Mouse (Mus musculus) T-helper 2 cell (primary cell): ENCODE measurements around the gene Olfr860.
"Not testable (repeated sequence)": the region's sequence is repeated elsewhere in the genome, so short reads cannot be mapped to it uniquely, and the experiment has no call there.

ENCODE experiments used
- in situ Hi-C: fragments of 300-600 bp; cut with MboI, MseI; formaldehyde crosslinking; loops from one replicate; pipeline ENCODE4 v1.15.1; 2025; ENCODE audit warnings: high pct_unique_total_duplicates

Olfr860 gene

GRCm38 (mm10) chr9:19849647-19850046, at the start of gene Olfr860:
Gene Olfr860 (minus strand): TSS chr9:19849747.
- in situ Hi-C loops = no loop called here

GRCm38 (mm10) chr9:19887904-19888303, 38.4 kb upstream of the Olfr860 start, which contains the start of gene Olfr862:
Gene Olfr862 (minus strand): TSS chr9:19888004.
- in situ Hi-C loops = no loop called here

GRCm38 (mm10) chr9:19804606-19805005, 44.9 kb downstream of the Olfr860 start, which contains the start of gene Olfr859:
Gene Olfr859 (plus strand): TSS chr9:19804906.
- in situ Hi-C loops = not testable (repeated sequence)

GRCm38 (mm10) chr9:19803000-19803399, 46.5 kb downstream of the Olfr860 start:
- in situ Hi-C loops = no loop called here
